Mouse (Mus musculus) midbrain, embryonic 13.5 days (tissue): Measurements from ENCODE around the gene Ccdc85c. TPM values are rescaled to one million over a fixed set of nuclear protein-coding genes. Genes with fewer than 3 reads are reported as not detected.

Experiments
- ATAC-seq: fragments of 200-750 bp; cut with Nextera tagmentation; 2 replicates; pipeline ENCODE4 v1.8.0; 2017; ENCODE audit warnings: mild to moderate bottlenecking, moderate TSS enrichment, moderate library complexity
- H3K27ac ChIP-seq: fragments of 300-500 bp; sonication (generic); 2 replicates; pipeline ENCODE4 v1.5.1; 2015; ENCODE audit warnings: inconsistent platforms, mild to moderate bottlenecking, moderate library complexity
- H3K27me3 ChIP-seq: fragments of 300-500 bp; sonication (generic); 2 replicates; pipeline ENCODE4 v1.6.1; 2015; ENCODE audit warnings: mild to moderate bottlenecking, inconsistent platforms
- H3K36me3 ChIP-seq: fragments of 300-500 bp; sonication (generic); 2 replicates; pipeline ENCODE4 v1.6.1; 2015; ENCODE audit warnings: mild to moderate bottlenecking, inconsistent platforms
- H3K4me1 ChIP-seq: fragments of 300-500 bp; sonication (generic); replicated peaks from 2 replicates; pipeline ENCODE4 v1.6.1; 2015; ENCODE audit warnings: inconsistent platforms
- H3K4me2 ChIP-seq: fragments of 300-500 bp; sonication (generic); replicated peaks from 2 replicates; pipeline ENCODE4 v1.6.1; 2015; ENCODE audit warnings: moderate library complexity, mild to moderate bottlenecking, inconsistent platforms
- H3K4me3 ChIP-seq: fragments of 300-500 bp; sonication (generic); replicated peaks from 2 replicates; pipeline ENCODE4 v1.5.1; 2015; ENCODE audit warnings: mild to moderate bottlenecking, inconsistent platforms
- H3K9ac ChIP-seq: fragments of 300-500 bp; sonication (generic); replicated peaks from 2 replicates; pipeline ENCODE4 v1.6.1; 2015; ENCODE audit warnings: mild to moderate bottlenecking, inconsistent platforms
- H3K9me3 ChIP-seq: fragments of 300-500 bp; sonication (generic); 2 replicates; pipeline ENCODE4 v1.6.1; 2016; ENCODE audit warnings: mild to moderate bottlenecking, inconsistent platforms
- WGBS: fragments of 180-500 bp; shearing (Covaris S2); methylation state at CpG from one replicate; pipeline ENCODE4 v1.1.7; 2015; 5-methylcytosine and 5-hydroxymethylcytosine counted together
- polyA plus RNA-seq: library from polyadenylated mRNA; unstranded; fragments of >200 nt; fragmentation: Nextera tagmentation; extraction: Ambion mirVana; gene quantifications from 2 replicates; pipeline ENCODE4 v1.2.1, GENCODE M21; 2015

The Ccdc85c gene
- polyA plus RNA-seq, 1 experiment from 2014 or later, result 19.5 TPM

- Histone ChIP-seq H3K27me3 (no peaks in the 10 kb centered on the region), H3K27ac (peak overlapping the region; percentile 60; the same call in 1 of the 2 replicates), H3K9ac (no peak overlapping the region), H3K4me3 (no peak overlapping the region; the same call in 1 of the 2 replicates), H3K4me2 (peak overlapping the region; percentile 47), H3K4me1 (peaks cover 15% of the 10 kb centered on the region), H3K36me3 (no peaks in the 10 kb centered on the region), H3K9me3 (no peaks in the 10 kb centered on the region)
- peak; percentile 85 for ATAC-seq
- 13% methylated on average over 9 of the region's 9 CpGs for WGBS
Observed at GRCm38 (mm10) chr12:108292419-108292818, 17.2 kb upstream of the Ccdc85c start.

DNA sequence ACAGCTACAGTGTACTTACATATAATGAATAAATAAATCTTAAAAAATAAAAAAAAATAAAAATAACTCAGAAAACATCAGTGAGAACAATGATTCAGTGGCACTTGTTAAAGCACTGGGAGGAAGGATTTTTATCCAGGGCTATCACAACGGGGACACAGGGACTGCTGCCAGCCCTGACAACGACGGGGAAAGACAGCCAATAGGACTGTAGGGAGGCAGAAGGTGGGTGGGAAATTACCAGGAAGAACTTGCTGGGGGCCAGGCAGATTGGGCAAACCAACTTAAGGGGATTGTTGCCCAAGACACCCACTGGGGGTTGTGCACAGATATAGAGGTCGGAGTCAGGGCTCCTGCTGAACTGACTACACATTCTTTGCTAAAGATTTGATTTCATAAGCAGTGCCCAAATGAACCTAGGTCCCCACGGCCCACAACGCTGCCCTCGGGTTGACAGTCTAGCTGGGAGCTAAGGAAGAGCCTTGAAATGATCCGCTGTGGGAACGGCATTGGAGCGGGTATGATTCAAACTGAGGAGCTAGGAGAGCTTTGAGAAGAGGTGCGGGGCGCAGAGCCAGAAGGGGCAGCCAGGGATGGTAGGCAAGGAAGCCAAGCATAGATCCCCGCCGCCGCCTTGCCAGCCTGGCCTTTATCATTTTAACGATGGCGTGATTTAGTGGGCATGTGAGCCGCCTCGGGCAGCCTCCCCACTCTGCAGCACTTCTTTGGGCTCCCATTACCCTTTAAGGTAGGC is 13.1 kb upstream of the Ccdc85c start:
- Histone ChIP-seq H3K27ac (no peak overlapping the region), H3K4me1 (peaks cover 39% of the 10 kb centered on the region), H3K4me2 (no peak overlapping the region), H3K4me3 (no peak overlapping the region), H3K36me3 (no peaks in the 10 kb centered on the region), H3K27me3 (no peaks in the 10 kb centered on the region), H3K9me3 (no peaks in the 10 kb centered on the region), H3K9ac (no peak overlapping the region)
- WGBS, result 83% methylated on average over 19 of the region's 19 CpGs
- no peak for ATAC-seq

DNA sequence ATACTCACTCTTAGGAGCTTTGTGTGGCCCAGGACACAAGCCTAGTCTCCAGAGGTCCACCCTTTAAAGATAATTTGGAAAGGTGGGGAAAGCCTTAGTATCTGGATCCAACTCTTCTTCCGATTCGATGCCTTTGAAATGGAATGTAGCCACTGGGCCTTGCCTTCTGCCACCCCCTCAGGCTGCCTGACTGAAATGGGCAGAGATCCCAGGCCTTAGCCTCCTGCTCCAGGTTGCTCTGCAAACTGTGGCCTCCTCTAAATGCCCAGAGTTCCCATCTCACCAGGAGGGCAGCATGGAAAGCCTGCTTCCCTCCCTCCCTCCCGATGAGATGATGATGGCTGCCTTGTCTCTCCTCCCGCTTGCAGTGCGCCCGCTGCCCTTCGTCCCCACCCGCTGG is 11.8 kb upstream of the Ccdc85c start:
- Histone ChIP-seq H3K4me1 (peaks cover 29% of the 10 kb centered on the region), H3K4me3 (no peak overlapping the region)
- WGBS, result 93% methylated on average over 8 of the region's 8 CpGs

DNA sequence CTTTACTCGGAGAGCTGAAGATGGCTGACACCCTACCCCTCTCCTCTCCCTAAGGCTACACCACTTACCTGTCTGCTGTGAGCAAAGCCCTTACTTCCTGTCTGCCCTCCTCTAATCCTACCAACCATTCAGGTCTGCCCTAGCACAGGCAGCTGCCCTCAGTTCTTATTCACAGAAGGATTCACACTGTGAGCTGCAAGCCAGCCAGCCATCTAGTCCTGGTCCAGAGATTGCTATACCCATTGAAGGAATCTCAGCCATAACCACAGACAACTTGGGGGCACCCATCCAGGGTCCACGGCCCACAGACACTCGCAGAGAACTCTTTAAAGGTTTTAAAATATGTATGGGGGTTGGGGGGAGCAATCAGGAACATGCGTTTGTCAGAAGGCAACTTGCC is 11.2 kb upstream of the Ccdc85c start:
- peaks cover 25% of the 10 kb centered on the region for H3K4me1 ChIP-seq
- H3K4me3 ChIP-seq, result no peak overlapping the region
- peak overlapping the region; percentile 88 for H3K27ac ChIP-seq
- H3K4me2 ChIP-seq, result no peak overlapping the region
- no peak for ATAC-seq
- no peaks in the 10 kb centered on the region for H3K9me3 ChIP-seq
- 83% methylated on average over 4 of the region's 4 CpGs for WGBS
- H3K36me3 ChIP-seq, result no peaks in the 10 kb centered on the region
- H3K27me3 ChIP-seq, result no peaks in the 10 kb centered on the region
- no peak overlapping the region for H3K9ac ChIP-seq

More for the DNA sequence above, 11.8 kb upstream of the Ccdc85c start:
- H3K4me2 ChIP-seq, result no peak overlapping the region
- H3K27ac ChIP-seq, result no peak overlapping the region
- no peak overlapping the region for H3K9ac ChIP-seq
- ATAC-seq, result no peak
- no peaks in the 10 kb centered on the region for H3K36me3 ChIP-seq
- H3K27me3 ChIP-seq, result no peaks in the 10 kb centered on the region
- H3K9me3 ChIP-seq, result no peaks in the 10 kb centered on the region

- H3K4me2 ChIP-seq, result peak overlapping the region; percentile 43
- ATAC-seq, result peak; percentile 68
- 20% methylated on average over 11 of the region's 11 CpGs for WGBS
- H3K9ac ChIP-seq, result peak overlapping the region; percentile 39; the same call in 1 of the 2 replicates
- H3K4me3 ChIP-seq, result peak overlapping the region; percentile 12
- H3K36me3 ChIP-seq, result no peaks in the 10 kb centered on the region
- peak overlapping the region; percentile 88 for H3K27ac ChIP-seq
- peaks cover 25% of the 10 kb centered on the region for H3K4me1 ChIP-seq
- no peaks in the 10 kb centered on the region for H3K9me3 ChIP-seq
- H3K27me3 ChIP-seq, result no peaks in the 10 kb centered on the region
Observed at GRCm38 (mm10) chr12:108285225-108286011, 10.2 kb upstream of the Ccdc85c start.

DNA sequence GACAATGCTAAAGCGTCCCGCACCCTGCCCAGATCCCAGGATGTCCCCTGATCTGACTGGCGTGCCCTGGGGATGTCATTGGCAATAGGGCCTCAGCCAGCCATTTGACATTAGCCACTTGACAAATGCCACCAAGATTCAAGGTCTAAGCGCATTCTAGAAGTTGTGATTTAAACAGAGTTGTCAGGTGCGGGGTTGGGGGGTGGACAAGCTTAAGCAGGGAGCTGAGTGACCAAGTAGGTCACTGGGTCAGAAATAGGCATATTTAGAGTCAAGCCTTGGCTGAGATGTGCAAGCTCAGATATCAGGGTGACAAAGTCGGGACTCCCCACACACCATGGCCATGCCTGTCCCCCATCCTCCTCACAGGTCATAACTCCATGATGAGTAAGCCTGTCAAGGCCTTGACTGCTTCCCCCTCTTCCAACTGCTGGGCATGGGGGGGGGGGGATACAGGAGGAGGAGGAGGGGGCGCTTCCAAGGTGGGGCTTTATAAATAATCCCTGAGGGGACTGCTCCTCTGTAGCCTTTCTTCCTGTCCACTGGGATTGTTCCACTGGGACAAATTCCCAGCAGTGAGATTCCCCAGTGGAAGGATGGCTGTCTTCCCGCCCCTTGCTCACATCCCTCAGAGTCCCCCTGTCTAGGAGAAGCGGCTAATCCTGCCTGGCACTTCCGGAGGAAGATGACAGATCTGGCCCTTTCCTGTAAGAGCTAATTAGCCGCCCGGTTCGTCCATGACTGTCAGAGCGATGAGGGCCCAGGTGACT is 9.4 kb upstream of the Ccdc85c start:
- peaks cover 25% of the 10 kb centered on the region for H3K4me1 ChIP-seq
- H3K4me2 ChIP-seq, result peak overlapping the region; percentile 43
- H3K9ac ChIP-seq, result peak overlapping the region; percentile 39; the same call in 1 of the 2 replicates
- no peaks in the 10 kb centered on the region for H3K27me3 ChIP-seq
- H3K9me3 ChIP-seq, result no peaks in the 10 kb centered on the region
- H3K4me3 ChIP-seq, result peak overlapping the region; percentile 12; the same call in 1 of the 2 replicates
- H3K36me3 ChIP-seq, result no peaks in the 10 kb centered on the region
- peak; percentile 72 for ATAC-seq
- 31% methylated on average over 14 of the region's 14 CpGs for WGBS
- peak overlapping the region; percentile 88 for H3K27ac ChIP-seq

GRCm38 (mm10) chr12:108278221-108278918 is 3.1 kb upstream of the Ccdc85c start:
- H3K9ac ChIP-seq, result peak overlapping the region; percentile 94; the same call in 1 of the 2 replicates
- H3K36me3 ChIP-seq, result no peaks in the 10 kb centered on the region
- no peak for ATAC-seq
- peak overlapping the region; percentile 81 for H3K4me2 ChIP-seq
- peak overlapping the region; percentile 89; the same call in 1 of the 2 replicates for H3K4me3 ChIP-seq
- H3K27me3 ChIP-seq, result no peaks in the 10 kb centered on the region
- H3K4me1 ChIP-seq, result peaks cover 36% of the 10 kb centered on the region
- WGBS, result 34% methylated on average over 15 of the region's 15 CpGs
- H3K27ac ChIP-seq, result peak overlapping the region; percentile 99
- H3K9me3 ChIP-seq, result no peaks in the 10 kb centered on the region

DNA sequence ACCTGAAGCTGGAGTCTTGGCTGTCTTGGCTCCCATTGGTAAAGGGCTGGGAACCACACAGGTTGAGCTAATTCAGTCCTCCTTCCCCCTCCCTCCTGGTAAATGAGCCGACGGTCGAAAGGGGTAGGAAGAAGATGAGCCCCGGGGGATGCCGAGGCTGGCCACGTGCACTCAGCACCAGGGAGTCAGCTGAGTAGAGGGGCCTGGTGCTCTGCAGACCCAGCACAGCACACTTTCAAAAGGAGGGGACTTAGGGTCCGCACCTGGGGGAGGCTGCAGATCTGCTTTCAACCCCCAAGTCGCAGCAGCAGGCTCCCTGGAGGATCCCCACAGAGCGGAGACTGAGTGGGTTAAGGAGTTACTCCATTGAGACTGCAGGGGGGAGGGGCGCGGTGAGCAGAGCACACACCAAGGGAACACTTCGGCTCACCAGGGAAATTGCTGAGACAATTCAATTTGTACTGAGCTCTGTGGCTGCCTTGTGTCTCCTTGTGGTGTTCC is 2.2 kb upstream of the Ccdc85c start:
- H3K27me3 ChIP-seq, result no peaks in the 10 kb centered on the region
- WGBS, result under 1% methylated on average over 12 of the region's 12 CpGs
- H3K36me3 ChIP-seq, result no peaks in the 10 kb centered on the region
- peak overlapping the region; percentile 99 for H3K27ac ChIP-seq
- peak overlapping the region; percentile 81 for H3K4me2 ChIP-seq
- H3K9me3 ChIP-seq, result no peaks in the 10 kb centered on the region
- H3K4me3 ChIP-seq, result peak overlapping the region; percentile 89
- peaks cover 46% of the 10 kb centered on the region for H3K4me1 ChIP-seq
- H3K9ac ChIP-seq, result peak overlapping the region; percentile 94
- ATAC-seq, result peak; percentile 1; the same call in 1 of the 2 replicates

- H3K36me3 ChIP-seq, result no peaks in the 10 kb centered on the region
- peak overlapping the region; percentile 81 for H3K4me2 ChIP-seq
- H3K4me3 ChIP-seq, result peak overlapping the region; percentile 89
- 0 out of 2 replicates have a peak, but pooled peaks have one; percentile 0 for ATAC-seq
- WGBS, result under 1% methylated on average over 44 of the region's 47 CpGs
- H3K9me3 ChIP-seq, result no peaks in the 10 kb centered on the region
- H3K4me1 ChIP-seq, result peaks cover 58% of the 10 kb centered on the region
- peak overlapping the region; percentile 99 for H3K27ac ChIP-seq
- no peaks in the 10 kb centered on the region for H3K27me3 ChIP-seq
- H3K9ac ChIP-seq, result peak overlapping the region; percentile 94
Observed at GRCm38 (mm10) chr12:108275920-108276822, 946 bp upstream of the Ccdc85c start.

GRCm38 (mm10) chr12:108275508-108275890 is 274 bp upstream of the Ccdc85c start:
- peak; percentile 92 for ATAC-seq
- peak overlapping the region; percentile 99 for H3K27ac ChIP-seq
- H3K9me3 ChIP-seq, result no peaks in the 10 kb centered on the region
- no peaks in the 10 kb centered on the region for H3K36me3 ChIP-seq
- peaks cover 65% of the 10 kb centered on the region for H3K4me1 ChIP-seq
- WGBS, result 1% methylated on average over 24 of the region's 37 CpGs
- no peaks in the 10 kb centered on the region for H3K27me3 ChIP-seq
- peak overlapping the region; percentile 94 for H3K9ac ChIP-seq
- H3K4me2 ChIP-seq, result peak overlapping the region; percentile 81
- H3K4me3 ChIP-seq, result peak overlapping the region; percentile 89
